Mouse (Mus musculus) brain, embryonic 14.5 days (tissue): ENCODE data around the gene Wdr73.

Experiments
- CTCF ChIP-seq: fragments of 200-500 bp; IDR thresholded peaks from 2 replicates; pipeline ENCODE4 v1.5.1; 2012; ENCODE audit warnings: inconsistent platforms, mild to moderate bottlenecking, moderate library complexity, borderline replicate concordance; ENCODE audit not compliant: insufficient read depth, insufficient read length; ENCODE audit errors: extremely low read depth
- POLR2A ChIP-seq: fragments of 200-500 bp; IDR thresholded peaks from 2 replicates; pipeline ENCODE4 v1.6.1; 2012; ENCODE audit warnings: mild to moderate bottlenecking, inconsistent platforms, borderline replicate concordance; ENCODE audit not compliant: poor library complexity, insufficient read depth, insufficient read length, severe bottlenecking; ENCODE audit errors: extremely low read depth

- TF ChIP-seq POLR2A (no peak), CTCF (no peak)
Measured at GRCm38 (mm10) chr7:80901541-80902274, 639 bp upstream of the Wdr73 start.
